Mouse (Mus musculus): Measurements from ENCODE around the gene Gm49337.

Gene Gm49337

DNA sequence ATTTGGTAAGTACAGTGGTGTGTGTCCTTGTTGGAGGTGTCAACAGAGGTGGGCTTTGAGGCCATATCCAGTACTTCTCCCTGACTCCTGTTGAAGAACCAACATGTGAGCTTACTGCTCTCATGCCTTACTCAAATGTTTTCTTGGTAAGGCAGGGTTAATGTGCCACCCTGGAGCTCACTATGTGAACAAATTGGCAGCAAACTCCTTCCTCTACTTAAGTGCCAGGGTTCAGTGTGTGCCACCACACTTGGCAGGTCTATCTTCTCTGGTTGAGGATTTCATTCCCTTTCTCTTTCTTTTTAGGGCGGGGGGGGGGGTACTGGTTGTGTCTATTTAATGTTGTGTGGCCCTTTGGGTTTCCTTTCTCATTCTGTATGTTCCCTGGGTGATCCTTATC is 131.4 kb downstream of the Gm49337 start:
- DNase-seq (ENCODE audit: extremely low read depth, insufficient read length, low spot score), result no peak

DNA sequence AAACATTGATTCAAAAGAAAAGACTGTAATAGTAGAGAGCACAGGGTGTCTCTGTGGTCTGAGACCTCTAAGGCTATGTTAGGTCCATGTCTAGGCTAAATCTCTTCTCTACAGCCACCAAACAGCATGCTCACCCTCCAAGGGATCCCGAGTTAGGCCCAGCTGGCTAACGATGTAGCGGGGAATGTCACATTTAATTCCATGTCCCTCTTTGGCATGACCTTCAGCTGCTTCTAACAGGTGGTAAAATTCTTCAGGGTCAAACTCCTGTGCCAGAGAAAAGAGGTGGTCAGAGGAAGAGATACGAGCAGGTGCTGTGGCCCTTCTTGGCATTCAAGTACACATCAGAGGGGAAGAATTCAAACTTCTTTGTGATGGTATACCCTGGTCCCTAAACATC is 144.4 kb downstream of the Gm49337 start:
- no peak for DNase-seq (ENCODE audit: extremely low read depth, insufficient read length, low spot score)

DNA sequence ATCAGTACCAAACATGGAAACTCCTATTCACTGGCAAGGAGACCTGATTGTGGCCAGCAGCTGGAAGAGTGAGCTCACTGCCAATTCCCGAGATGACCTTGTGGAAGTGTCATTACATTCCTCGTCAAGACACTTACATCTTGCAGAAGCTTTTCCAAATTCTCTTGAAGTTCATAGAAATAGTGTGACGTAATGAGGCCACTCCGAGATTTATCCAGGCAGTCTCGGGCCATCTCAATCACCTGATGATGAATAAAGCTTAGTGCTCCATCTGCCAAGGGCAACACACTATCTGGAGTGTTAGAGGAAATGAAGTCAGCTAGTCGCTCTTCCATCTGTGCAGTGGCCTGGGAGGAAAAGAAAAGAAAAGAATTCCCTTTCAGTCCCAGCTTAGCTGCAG is 148.9 kb downstream of the Gm49337 start:
- no peak for DNase-seq (ENCODE audit: extremely low read depth, insufficient read length, low spot score)

DNA sequence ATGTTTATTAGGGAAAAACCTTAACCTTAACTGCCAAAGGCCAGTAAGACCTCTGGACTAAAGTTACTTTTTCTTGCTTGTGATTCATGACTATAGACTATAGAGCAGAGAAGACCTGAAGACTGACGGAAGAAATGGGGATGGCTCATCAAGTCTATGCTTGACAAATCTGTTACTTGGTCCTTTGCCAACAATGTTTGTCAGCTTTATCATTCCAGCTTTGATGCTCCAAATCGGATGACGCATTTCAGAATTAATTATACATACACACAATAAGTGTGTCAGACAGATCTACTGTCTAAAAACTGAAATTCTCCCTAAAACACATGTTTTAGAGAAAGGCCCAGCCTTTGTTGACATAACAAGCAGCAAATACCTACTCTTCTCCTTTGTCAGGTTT is 156.1 kb downstream of the Gm49337 start:
- DNase-seq (ENCODE audit: extremely low read depth, insufficient read length, low spot score), result no peak

GRCm38 (mm10) chr4:116336294-116336693 is 163.1 kb downstream of the Gm49337 start:
- no peak for DNase-seq (ENCODE audit: extremely low read depth, insufficient read length, low spot score)

DNA sequence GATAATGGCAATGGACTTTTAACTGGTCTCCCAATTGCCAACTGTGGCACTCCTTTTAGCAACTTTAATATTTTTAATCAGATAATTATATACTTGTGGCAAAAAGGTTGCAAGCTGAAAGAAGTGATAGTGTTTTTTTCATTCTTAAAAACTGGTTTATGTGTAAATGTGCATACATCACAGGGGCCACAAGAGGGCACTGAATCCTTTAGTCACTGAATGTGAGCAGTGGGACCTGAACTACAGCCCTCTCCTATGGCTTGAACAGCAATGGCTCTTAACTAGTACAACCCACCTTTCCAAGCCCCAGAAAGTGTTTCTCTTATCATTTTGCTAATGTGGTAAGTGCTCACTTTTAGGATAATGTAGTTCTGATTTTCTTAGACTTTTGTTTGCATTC is 168.9 kb downstream of the Gm49337 start:
- no peak for DNase-seq (ENCODE audit: extremely low read depth, insufficient read length, low spot score)

Data from 3134 (cell line).